Mouse (Mus musculus) liver, embryonic 14.5 days (tissue): ENCODE measurements around the gene Slc34a2.

ENCODE experiments used
- CTCF ChIP-seq: IDR thresholded peaks from 2 replicates; pipeline ENCODE4 v1.5.1; 2016; ENCODE audit warnings: antibody characterized with exemption, low read depth, control low read depth
- EP300 ChIP-seq: IDR thresholded peaks from 2 replicates; pipeline ENCODE4 v1.6.1; 2016; ENCODE audit warnings: antibody characterized with exemption, low read depth

- TF ChIP-seq CTCF: no peak
- TF ChIP-seq EP300: no peak
Observed at GRCm38 (mm10) chr5:52995461-52995860, 42.4 kb upstream of the Slc34a2 start.
